Mouse (Mus musculus) heart, embryonic 16.5 days (tissue): ENCODE data around the gene Smim24. TPM values are rescaled to one million over a fixed set of nuclear protein-coding genes. Genes with fewer than 3 reads are reported as not detected.

ENCODE experiments used
- ATAC-seq: fragments of 200-750 bp; cut with Nextera tagmentation; replicated peaks from 2 replicates; pipeline ENCODE4 v1.8.0; 2017; ENCODE audit warnings: moderate number of reproducible peaks; ENCODE audit not compliant: insufficient read depth, low FRiP score; ENCODE audit errors: extremely low read depth
- H3K27ac ChIP-seq: fragments of 300-500 bp; sonication (generic); 2 replicates; pipeline ENCODE4 v1.5.1; 2014; ENCODE audit warnings: mild to moderate bottlenecking, low read length, control low read depth, moderate library complexity
- H3K27me3 ChIP-seq: fragments of 300-500 bp; sonication (generic); 2 replicates; pipeline ENCODE4 v1.6.1; 2014; ENCODE audit warnings: low read length, mixed read lengths; ENCODE audit not compliant: control insufficient read depth, insufficient read depth
- H3K36me3 ChIP-seq: fragments of 300-500 bp; sonication (generic); 2 replicates; pipeline ENCODE4 v1.6.1; 2014; ENCODE audit not compliant: control insufficient read depth, insufficient read depth
- H3K4me1 ChIP-seq: fragments of 300-500 bp; sonication (generic); 2 replicates; pipeline ENCODE4 v1.6.1; 2014; ENCODE audit warnings: low read length, mixed read lengths; ENCODE audit not compliant: control insufficient read depth, insufficient read depth
- H3K4me2 ChIP-seq: fragments of 300-500 bp; sonication (generic); 2 replicates; pipeline ENCODE4 v1.6.1; 2014; ENCODE audit warnings: low read depth, mild to moderate bottlenecking, control low read depth, low read length
- H3K4me3 ChIP-seq: fragments of 300-500 bp; sonication (generic); 2 replicates; pipeline ENCODE4 v1.5.1; 2014; ENCODE audit warnings: mild to moderate bottlenecking, control low read depth, low read length
- H3K9ac ChIP-seq: fragments of 300-500 bp; sonication (generic); 2 replicates; pipeline ENCODE4 v1.6.1; 2014; ENCODE audit warnings: low read length, control low read depth
- H3K9me3 ChIP-seq: fragments of 300-500 bp; sonication (generic); replicated peaks from 2 replicates; pipeline ENCODE4 v1.6.1; 2016; ENCODE audit warnings: low read length; ENCODE audit not compliant: control insufficient read depth
- WGBS: fragments of 180-500 bp; shearing (Covaris S2); extraction: QIAGEN DNeasy Blood & Tissue Kit; methylation state at CpG from one replicate; pipeline ENCODE4 v1.1.7; 2014; 5-methylcytosine and 5-hydroxymethylcytosine counted together
- polyA plus RNA-seq: library from polyadenylated mRNA; unstranded; fragments of >200 nt; fragmentation: Nextera tagmentation; extraction: Ambion mirVana; gene quantifications from 2 replicates; pipeline ENCODE4 v1.2.1, GENCODE M21; 2015

Smim24 gene
- polyA plus RNA-seq, 1 experiment from 2014 or later = 9.2 TPM

DNA sequence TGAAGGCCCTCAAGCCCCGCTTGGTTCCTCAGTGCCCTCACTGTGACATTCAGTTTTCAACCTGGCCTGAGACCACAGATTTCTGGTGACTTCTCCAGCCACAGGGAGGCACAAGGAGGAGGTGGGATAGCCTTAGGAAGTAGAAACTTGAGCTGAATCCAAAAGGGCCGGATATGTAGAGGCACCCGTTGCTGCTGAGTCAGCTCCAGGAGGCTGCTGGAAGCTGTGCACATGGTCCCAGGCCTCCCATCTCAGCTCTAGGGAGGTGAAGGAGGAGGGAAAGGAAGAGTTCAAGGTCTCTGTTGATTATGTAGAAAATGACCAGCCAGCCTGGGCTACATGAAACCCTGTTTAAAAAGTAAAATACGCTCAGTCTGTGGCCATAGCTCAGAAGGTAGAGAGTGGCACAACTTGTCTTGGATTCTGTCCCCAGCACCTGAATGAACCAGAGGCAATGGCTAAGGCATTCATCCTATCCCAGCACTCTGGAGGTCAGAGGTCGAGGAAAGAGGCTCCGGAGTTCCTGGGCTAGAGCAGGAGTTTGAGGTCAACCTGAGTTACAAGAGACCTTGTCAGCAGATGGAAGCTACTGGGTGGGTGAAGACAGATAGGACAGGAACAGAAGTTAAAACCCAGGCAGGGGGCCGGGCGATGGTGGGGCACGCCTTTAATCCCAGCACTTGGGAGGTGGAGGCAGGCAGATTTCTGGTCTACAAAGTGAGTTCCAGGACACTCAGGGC lies 37.9 kb upstream of the Smim24 start:
- peaks cover 25% of the 10 kb centered on the region for H3K4me1 ChIP-seq
- H3K9me3 ChIP-seq = no peaks in the 10 kb centered on the region
- no peak overlapping the region for H3K4me3 ChIP-seq
- H3K4me2 ChIP-seq = no peak overlapping the region
- ATAC-seq = no peak
- no peak overlapping the region for H3K9ac ChIP-seq
- peaks cover 2% of the 10 kb centered on the region; the same call in 1 of the 2 replicates for H3K36me3 ChIP-seq
- no peaks in the 10 kb centered on the region for H3K27me3 ChIP-seq
- 66% methylated on average over 9 of the region's 9 CpGs for WGBS
- no peak overlapping the region for H3K27ac ChIP-seq

DNA sequence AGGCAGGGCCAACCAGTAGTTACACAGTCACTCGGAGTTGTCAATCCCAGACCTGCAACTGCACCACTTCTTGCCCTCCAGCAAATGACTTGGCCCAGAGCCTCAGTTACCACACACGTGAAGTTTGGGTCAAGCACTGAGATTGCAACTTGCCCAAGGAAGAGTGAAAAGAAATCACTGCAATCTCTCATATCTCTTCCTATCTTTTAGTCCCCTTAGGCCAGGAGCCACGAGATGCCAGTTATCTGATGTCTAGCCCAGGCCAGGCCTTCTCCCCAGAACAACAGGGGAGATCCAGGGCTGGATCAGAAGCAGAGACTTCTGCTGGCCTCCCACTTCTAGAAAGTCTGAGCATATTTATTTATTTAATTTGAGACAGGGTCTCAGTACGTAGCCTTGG lies 37.3 kb upstream of the Smim24 start:
- H3K9ac ChIP-seq = no peak overlapping the region
- ATAC-seq = no peak
- H3K27me3 ChIP-seq = no peaks in the 10 kb centered on the region
- no peak overlapping the region for H3K4me2 ChIP-seq
- peaks cover 25% of the 10 kb centered on the region for H3K4me1 ChIP-seq
- no peaks in the 10 kb centered on the region for H3K9me3 ChIP-seq
- no peak overlapping the region for H3K4me3 ChIP-seq
- no peak overlapping the region; the same call in 1 of the 2 replicates for H3K27ac ChIP-seq
- 74% methylated on average over 4 of the region's 4 CpGs for WGBS
- peaks cover 6% of the 10 kb centered on the region; the same call in 1 of the 2 replicates for H3K36me3 ChIP-seq

DNA sequence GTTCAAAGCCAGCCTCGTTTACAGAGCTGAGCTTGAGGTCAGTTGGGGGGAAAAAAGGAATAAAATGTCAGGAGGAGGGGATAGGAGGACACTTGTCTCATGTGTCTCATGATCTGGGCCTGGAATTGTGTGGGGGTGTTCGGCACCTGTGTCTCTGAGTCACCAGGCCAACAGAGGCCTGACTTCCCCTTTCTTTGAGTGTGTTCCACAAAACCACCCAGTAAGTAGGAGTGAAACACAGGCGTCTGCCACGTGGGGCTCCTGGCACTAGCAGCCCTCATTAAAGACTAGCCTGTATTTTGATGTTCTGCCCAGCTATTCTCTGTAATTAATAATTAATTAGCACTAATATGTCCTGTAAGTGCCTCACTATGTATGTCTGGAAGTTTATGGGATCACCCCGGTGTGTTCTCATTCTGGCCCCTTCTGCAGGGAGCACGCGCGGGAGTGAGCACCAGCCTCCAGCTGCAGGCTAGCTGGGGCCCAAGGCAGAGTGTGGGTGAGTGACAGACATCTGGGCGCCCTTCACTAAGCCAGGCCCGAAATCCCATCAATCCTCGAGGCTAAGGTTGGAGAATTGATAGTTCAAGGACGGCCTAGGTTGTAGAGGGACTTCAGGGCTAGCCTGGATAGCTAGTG lies 36.4 kb upstream of the Smim24 start:
- no peaks in the 10 kb centered on the region for H3K9me3 ChIP-seq
- peak overlapping the region; percentile 52 for H3K27ac ChIP-seq
- peaks cover 22% of the 10 kb centered on the region for H3K4me1 ChIP-seq
- H3K4me3 ChIP-seq = peak overlapping the region; percentile 63
- no peak for ATAC-seq
- 57% methylated on average over 12 of the region's 12 CpGs for WGBS
- peak overlapping the region; percentile 62 for H3K9ac ChIP-seq
- H3K27me3 ChIP-seq = no peaks in the 10 kb centered on the region
- H3K4me2 ChIP-seq = peak overlapping the region; percentile 83
- H3K36me3 ChIP-seq = peaks cover 9% of the 10 kb centered on the region; the same call in 1 of the 2 replicates

DNA sequence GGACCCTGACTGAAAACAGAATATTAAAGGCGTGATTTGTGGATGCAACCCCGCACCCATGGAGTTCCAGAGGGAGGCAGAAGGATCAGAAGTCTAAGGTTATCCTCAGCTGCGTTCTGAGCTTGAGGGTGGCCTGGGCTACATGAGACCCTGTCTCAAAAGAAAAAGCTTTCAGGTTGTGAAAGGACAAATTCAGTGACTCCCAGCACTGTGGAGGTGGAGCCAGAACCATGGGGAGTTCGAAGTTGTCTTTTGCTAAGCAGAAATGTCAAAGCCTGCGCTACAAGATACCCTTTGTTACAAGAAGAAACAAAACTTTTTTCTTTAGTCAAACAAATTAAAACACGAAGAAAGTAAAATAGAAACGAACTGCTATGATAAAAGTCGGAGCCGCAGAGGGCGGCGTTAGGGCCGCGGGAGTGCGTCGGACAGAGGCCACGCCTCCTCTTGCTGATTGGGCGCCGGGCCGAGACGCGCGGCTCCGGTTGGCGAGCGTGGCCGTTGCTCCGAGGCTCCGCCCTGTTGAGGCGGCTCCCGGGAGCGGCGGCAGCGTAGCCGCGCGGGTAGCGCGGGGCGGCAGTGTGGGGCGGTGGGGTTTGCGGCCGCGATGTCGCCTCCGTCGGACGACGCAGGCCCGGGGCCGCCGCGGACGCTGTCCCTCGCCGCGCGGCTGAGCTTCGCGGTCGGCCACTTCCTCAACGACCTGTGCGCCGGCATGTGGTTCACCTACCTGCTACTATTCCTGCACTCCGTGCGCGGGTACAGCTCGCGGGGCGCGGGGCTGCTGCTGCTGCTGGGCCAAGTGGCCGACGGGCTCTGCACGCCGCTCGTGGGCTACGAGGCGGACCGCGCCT lies 35.6 kb upstream of the Smim24 start, which contains the start of gene Mfsd12:
TSS of gene Mfsd12 (plus strand) at position 501 of the 854 bp plus-strand sequence.
- ATAC-seq = peak; percentile 87
- WGBS = 2% methylated on average over 79 of the region's 79 CpGs
- Histone ChIP-seq H3K27me3 (no peaks in the 10 kb centered on the region), H3K4me1 (peaks cover 22% of the 10 kb centered on the region), H3K36me3 (peaks cover 12% of the 10 kb centered on the region; the same call in 1 of the 2 replicates), H3K4me3 (peak within 1 kb of the TSS; percentile 63), H3K4me2 (peak within 1 kb of the TSS; percentile 83), H3K9me3 (no peaks in the 10 kb centered on the region), H3K9ac (peak within 1 kb of the TSS; percentile 79), H3K27ac (peak within 1 kb of the TSS; percentile 52)

DNA sequence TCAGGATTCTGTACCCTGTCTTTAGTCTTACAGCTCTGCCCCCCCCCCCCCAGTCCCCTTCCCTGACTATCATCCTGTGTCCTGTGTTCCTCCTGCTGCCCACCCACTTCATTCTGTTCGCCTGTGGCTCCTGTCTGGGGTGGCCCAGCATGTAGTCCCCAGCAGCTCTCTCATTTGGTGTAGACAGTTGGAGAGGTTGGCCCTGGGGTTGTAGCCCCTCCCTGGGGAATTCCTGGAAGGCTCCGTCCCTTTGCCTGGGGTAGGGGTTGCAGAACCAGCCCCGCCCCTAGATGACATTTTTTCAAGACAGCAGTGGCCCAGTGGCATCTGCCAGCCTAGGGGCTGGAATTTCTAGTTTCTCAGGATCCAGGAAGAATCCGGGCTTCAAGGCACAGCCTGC lies 34.6 kb upstream of the Smim24 start:
- 28% methylated on average over 4 of the region's 4 CpGs for WGBS
- Histone ChIP-seq H3K9me3 (no peaks in the 10 kb centered on the region), H3K36me3 (peaks cover 12% of the 10 kb centered on the region; the same call in 1 of the 2 replicates), H3K27me3 (no peaks in the 10 kb centered on the region), H3K4me2 (peak overlapping the region; percentile 83), H3K27ac (peak overlapping the region; percentile 46), H3K4me1 (peaks cover 31% of the 10 kb centered on the region), H3K9ac (peak overlapping the region; percentile 79), H3K4me3 (peak overlapping the region; percentile 63)
- no peak for ATAC-seq

DNA sequence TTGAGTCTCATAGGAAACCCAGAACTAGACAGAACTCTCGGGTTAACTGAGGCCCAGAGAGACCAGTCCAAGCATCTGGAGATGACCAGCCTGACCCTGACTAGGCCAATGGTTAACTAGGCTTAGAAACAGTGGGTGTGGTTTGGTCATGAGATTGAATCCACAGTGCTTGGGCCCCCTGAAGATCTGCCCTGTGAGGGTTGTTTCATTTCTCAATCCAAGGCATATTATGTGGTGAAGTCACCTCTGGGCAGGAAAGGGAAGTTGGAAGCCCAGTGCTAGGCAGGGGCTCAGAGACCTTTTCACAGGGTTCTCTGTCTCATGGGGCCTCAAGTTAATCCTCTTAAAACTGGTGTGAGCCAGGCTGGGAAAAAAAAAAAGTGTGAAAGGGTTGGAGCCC lies 34.0 kb upstream of the Smim24 start:
- Histone ChIP-seq H3K9ac (peak overlapping the region; percentile 79), H3K4me1 (peaks cover 36% of the 10 kb centered on the region), H3K4me2 (peak overlapping the region; percentile 83), H3K36me3 (peaks cover 12% of the 10 kb centered on the region; the same call in 1 of the 2 replicates), H3K27me3 (no peaks in the 10 kb centered on the region), H3K4me3 (peak overlapping the region; percentile 63), H3K9me3 (no peaks in the 10 kb centered on the region), H3K27ac (peak overlapping the region; percentile 46)
- WGBS = 59% methylated on average over 1 of the region's 1 CpGs
- no peak for ATAC-seq

DNA sequence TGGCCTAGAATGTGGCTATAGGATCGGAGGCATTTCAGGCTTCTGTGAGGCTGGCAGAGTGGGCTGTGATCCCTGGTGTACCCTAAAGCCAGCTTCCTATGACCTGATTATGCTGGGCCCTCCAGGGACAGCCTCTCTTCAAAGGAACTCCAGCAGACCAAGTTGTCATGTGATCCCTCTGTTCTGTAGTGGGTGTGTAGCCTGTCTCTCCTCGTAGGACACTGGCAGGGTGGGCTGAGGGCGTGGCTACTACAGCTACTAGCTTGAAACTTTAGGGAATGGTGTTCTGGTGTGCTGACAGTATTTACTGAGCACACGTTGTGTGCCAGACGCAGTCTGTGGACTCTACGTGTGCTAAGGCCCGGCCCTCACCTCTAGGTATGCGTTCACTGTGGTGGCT lies 32.1 kb upstream of the Smim24 start:
- Histone ChIP-seq H3K4me1 (peaks cover 54% of the 10 kb centered on the region), H3K4me2 (peak overlapping the region; percentile 17; the same call in 1 of the 2 replicates), H3K36me3 (peaks cover 12% of the 10 kb centered on the region; the same call in 1 of the 2 replicates), H3K27ac (peak overlapping the region; percentile 38), H3K9me3 (no peaks in the 10 kb centered on the region), H3K4me3 (no peak overlapping the region), H3K27me3 (no peaks in the 10 kb centered on the region), H3K9ac (0 out of 2 replicates have a peak overlapping the region, but pooled peaks have one; percentile 10)
- ATAC-seq = no peak
- WGBS = 54% methylated on average over 8 of the region's 8 CpGs

DNA sequence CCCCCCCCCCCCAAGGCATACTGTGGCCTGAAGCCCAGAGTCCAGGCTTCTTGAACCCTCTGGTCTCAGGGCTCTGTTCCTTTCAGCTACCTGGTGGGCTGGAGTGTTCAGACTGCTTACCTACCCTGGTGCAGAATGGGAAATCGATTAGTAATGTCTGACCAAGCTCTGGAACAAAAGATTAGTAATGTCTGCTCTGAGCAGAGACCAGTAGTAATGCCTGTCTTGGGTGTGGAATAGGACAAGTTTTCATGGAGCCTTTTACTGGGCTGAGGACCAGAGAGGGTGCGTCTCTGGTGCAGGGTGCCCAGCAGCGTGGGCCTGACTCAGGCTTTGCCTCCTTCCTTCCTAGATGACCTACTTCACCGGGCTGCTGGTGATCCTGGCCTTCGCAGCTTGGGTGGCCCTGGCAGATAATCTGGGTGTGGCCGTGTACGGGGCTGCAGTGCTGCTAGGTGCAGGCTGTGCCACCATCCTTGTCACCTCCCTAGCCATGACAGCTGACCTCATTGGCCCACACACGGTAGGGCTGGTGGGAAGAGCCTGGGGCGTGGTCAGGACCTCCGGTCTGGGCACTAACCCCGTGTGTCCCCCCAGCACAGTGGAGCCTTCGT lies 30.4 kb upstream of the Smim24 start:
- no peaks in the 10 kb centered on the region for H3K27me3 ChIP-seq
- H3K4me3 ChIP-seq = peak overlapping the region; percentile 26
- H3K9ac ChIP-seq = peak overlapping the region; percentile 70
- peak overlapping the region; percentile 95 for H3K27ac ChIP-seq
- peak; percentile 18; the same call in 1 of the 2 replicates for ATAC-seq
- H3K36me3 ChIP-seq = peaks cover 20% of the 10 kb centered on the region
- WGBS = 46% methylated on average over 12 of the region's 12 CpGs
- peaks cover 50% of the 10 kb centered on the region for H3K4me1 ChIP-seq
- H3K9me3 ChIP-seq = no peaks in the 10 kb centered on the region
- H3K4me2 ChIP-seq = peak overlapping the region; percentile 68
